Mouse (Mus musculus): ENCODE measurements at regions not wholly inside any gene's neighbourhood (a gene's known extent, or its start where the extent isn't known, plus 50 kb on each side); places are given as distances from the start of the nearest gene placed in this dataset.
"Not testable (repeated sequence)": the region's sequence is repeated elsewhere in the genome, so short reads cannot be mapped to it uniquely, and the experiment has no call there.

DNA sequence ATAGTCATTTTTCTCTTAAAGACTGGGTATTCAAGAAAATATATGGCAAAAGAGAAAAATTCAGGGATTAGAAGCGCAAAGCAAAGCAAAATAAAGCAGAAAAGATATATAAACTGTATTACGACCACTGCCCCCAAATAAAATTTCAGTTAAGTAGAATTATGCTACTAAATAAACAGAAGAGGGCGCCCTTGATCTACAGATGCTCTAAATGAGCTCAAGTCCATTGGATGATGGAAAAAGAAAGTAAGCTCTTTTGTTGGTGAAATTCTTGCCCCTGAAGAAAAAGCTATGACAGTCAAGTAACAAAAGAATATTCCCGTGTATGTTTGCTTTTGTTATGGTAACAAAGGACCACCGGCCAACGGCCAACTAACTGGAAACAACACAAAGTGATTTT is 165.5 kb upstream of the Stk26 start:
- DNase-seq, result no peak

GRCm38 (mm10) chrX:50657835-50658565 is 182.8 kb upstream of the Stk26 start:
- DNase-seq, result peak; percentile 20 to 45

DNA sequence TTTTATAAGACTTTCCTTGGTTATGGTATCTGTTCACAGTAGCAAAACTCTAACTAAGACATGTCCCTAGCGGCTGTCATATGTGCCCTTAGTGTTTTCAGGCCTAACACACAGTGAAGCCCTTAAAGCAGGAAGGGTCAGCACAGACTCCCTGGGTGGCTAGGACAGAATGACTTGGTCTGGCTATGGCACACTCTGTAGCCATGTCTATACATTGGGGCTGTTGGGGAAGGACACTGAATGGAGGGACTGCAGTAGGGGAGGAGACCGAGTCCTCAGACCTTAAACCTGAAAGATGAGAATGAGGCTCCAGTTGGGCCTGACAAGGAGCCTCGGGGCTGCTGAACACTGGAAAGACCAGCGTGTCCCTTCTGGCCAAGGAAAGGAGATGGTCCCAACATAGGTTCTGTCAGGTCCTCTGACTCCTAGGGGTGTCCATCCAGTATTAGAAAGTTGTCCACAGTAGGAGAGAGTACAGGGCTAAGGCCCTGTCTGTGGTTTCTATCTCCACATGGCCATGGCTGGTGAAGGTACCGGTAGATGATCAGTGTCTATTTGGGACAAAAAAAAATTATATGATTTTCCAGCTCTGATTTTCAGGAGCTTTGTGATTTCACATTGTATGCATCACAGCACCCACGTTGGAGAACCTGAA is 183.5 kb upstream of the Stk26 start:
- DNase-seq, result no peak

GRCm38 (mm10) chrX:50655380-50655779 is 185.5 kb upstream of the Stk26 start:
- DNase-seq, result not testable (repeated sequence)

DNA sequence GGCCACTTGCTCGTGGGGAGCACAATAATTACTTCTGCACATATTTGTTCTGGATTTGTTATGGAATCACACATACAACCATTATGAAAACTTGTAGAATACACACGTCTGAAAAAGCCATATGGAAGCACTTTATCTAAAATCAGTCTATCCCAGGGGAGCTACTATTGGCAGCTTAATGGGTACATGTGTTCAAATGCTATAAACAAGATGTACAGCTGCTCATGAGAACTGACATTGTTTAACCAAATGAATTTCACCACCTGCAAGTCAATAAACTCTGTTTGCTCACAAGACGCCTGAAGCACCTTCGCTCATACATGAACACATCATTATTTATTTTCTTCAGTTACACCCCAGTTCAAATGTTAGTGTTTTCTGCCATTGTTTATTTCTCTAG is 199.5 kb upstream of the Stk26 start:
- DNase-seq, result no peak

- no peak for DNase-seq
These were observed 205.2 kb upstream of the Stk26 start for GRCm38 (mm10) chrX:50635634-50636033.

GRCm38 (mm10) chrX:50634842-50635615 is 205.8 kb upstream of the Stk26 start:
- peak; percentile 85 to 90 for DNase-seq

GRCm38 (mm10) chrX:50632536-50632935 is 204.2 kb upstream of the Olfr1324 start:
- no peak for DNase-seq

DNA sequence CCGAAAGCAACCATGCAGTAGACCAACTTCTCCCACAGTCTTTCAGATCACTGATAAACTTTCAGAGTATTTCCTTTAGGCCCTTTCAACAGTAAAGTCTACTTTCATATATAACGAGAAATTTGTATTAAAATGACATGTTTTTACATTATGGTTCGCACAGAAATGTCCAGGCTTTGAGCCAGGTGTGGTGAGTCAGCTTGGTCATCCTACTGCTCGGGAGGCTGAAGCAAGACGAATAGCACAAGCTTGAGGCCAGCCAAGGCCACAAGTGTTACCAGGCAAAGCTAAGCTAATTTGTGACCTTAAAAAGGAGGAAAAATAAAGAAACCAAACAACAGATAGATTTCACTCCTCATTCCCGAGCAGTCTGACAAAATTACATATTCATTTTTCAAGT is 197.0 kb upstream of the Olfr1324 start:
- no peak for DNase-seq

DNA sequence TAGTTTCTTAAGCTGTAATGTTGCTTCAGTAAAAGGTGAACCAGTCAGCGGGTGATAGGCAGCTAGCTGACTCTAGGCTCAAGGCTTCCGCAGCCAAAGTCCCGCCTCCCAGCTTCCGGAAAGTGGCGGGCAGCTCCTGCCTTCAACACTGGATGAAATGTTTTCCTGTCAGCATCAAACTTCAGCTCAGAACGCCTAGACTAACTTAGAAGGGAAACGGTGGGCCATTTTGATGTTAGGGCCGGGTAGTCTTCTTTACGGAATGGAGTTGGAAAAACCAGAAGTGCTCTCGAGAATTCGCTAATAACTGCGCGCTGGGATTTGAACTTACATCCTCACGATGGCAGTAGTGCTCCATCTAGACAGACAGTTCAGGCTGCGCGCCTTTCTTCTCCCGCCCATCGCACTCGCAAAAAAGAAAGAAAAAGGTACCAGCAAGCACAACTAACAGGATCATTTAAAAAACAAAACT is 194.7 kb upstream of the Olfr1324 start:
- peak in 1 of 2 experiments; percentile 84 for DNase-seq

GRCm38 (mm10) chrX:50620909-50621308 is 192.6 kb upstream of the Olfr1324 start:
- DNase-seq, result peak in 1 of 2 experiments; percentile 50

- peak in 1 of 2 experiments; percentile 87 for DNase-seq
These were observed 191.6 kb upstream of the Olfr1324 start for GRCm38 (mm10) chrX:50619919-50620318.

DNA sequence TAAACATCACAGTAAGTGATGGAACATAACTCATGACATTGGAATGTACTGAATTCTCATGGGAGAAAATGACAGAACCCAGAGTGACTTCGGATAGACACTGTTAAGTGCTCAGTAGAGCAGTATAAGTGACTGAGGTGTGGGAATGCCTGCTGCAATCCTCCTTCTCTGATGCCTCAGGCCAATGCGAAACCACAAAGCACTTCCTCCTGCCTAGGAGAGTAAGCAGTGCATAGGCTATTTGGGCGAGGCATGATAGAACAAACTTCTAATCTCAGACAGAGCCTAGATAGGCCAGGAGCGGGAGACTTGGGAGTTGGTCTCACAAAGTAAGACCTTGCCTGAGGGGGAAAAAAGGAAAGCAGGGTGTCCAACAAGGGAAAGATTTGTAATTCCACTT is 190.6 kb upstream of the Olfr1324 start:
- no peak for DNase-seq

DNA sequence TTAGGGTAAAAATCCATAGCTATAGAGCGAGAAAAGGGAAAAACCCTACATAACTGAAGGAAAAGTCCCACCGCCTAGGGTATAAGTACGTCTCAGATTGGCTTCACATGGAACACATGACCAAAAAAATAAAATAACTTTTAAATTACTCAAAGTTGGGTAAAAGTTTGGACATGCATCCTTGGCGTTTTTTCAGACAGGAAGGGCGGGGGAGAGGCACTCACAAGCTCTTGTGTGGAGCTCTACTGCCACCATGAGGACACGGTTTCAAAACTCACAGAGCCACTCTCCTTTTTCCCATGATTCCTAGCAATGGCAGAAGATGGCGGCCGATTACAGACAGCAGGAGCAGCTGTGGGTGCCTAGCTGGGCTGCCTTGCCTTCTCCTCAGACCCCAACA is 188.6 kb upstream of the Olfr1324 start:
- peak in 1 of 2 experiments; percentile 93 for DNase-seq

DNA sequence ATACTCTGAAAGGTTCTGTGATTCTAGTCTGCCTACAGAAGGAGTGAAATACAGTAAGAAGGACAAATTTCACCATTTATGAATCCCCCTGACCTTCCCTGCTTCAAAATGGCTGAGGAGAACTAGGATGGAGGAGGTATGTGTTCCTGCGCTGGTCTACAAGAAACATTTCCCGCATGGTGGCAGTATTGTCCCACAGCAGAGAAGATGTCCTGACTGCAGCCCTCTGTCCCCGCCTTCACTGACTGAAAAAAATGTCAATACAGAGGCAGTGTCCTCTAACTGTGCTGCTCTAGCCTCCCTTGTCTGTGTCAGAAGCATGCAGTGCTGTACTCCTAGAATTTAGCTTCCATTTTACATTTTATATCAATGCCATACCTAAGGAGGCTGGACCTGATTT is 186.6 kb upstream of the Olfr1324 start:
- peak in 1 of 2 experiments; percentile 90 for DNase-seq

DNA sequence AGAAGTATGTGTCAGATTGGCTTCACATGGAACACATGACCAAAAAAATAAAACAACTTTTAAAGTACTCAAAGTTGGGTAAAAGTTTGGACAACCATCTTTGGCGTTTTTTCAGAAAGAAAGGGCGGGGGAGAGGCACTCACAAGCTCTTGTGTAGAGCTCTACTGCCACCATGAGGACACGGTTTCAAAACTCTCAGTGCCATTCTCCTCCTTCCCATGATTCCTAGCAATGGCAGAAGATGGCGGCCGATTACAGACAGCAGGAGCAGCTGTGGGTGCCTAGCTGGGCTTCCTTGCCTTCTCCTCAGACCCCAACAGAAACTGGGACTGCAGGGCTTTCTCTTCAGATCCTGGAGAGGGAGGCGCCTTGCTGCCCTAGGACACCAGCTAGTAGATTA is 186.1 kb upstream of the Olfr1324 start:
- peak in 1 of 2 experiments; percentile 80 for DNase-seq

- DNase-seq, result peak in 1 of 2 experiments; percentile 91
These were observed 183.7 kb upstream of the Olfr1324 start for GRCm38 (mm10) chrX:50611765-50612591.

- peak in 1 of 2 experiments; percentile 51 for DNase-seq
These were observed 179.8 kb upstream of the Olfr1324 start for GRCm38 (mm10) chrX:50608141-50608540.

GRCm38 (mm10) chrX:50607636-50608035 is 179.3 kb upstream of the Olfr1324 start:
- peak in 1 of 2 experiments; percentile 86 for DNase-seq

DNA sequence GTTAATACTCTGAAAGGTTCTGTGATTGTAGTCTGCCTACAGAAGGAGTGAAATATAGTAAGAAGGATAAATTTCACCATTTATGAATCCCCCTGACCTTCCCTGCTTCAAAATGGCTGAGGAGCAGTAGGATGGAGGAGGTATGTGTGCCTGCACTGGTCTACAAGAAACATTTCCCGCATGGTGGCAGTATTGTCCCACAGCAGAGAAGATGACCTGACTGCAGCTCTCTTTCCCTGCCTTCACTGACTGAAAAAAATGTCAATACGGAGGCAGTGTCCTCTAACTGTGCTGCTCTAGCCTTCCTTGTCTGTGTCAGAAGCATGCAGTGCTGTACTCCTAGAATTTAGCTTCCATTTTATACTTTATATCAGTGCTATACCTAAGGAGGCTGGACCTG is 177.2 kb upstream of the Olfr1324 start:
- DNase-seq, result peak in 1 of 2 experiments; percentile 89

GRCm38 (mm10) chrX:50604995-50605394 is 176.7 kb upstream of the Olfr1324 start:
- peak in 1 of 2 experiments; percentile 85 for DNase-seq

DNA sequence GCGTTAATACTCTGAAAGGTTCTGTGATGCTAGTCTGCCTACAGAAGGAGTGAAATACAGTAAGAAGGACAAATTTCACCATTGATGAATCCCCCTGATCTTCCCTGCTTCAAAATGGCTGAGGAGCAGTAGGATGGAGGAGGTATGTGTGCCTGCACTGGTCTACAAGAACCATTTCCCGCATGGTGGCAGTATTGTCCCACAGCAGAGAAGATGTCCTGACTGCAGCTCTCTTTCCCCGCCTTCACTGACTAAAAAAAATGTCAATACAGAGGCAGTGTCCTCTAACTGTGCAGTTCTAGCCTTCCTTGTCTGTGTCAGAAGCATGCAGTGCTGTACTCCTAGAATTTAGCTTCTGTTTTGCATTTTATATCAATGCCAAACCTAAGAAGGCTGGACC is 174.6 kb upstream of the Olfr1324 start:
- peak in 1 of 2 experiments; percentile 94 for DNase-seq
